Mouse (Mus musculus): Measurements from ENCODE around the gene Vmn1r196. TPM values are rescaled to one million over a fixed set of nuclear protein-coding genes. Genes with fewer than 3 reads are reported as not detected.
"Not testable (repeated sequence)": the region's sequence is repeated elsewhere in the genome, so short reads cannot be mapped to it uniquely, and the experiment has no call there.

Vmn1r196 gene
- polyA plus RNA-seq (2015; fragmentation: Nextera tagmentation; extraction: Ambion mirVana) = not detected in 2 replicates

DNA sequence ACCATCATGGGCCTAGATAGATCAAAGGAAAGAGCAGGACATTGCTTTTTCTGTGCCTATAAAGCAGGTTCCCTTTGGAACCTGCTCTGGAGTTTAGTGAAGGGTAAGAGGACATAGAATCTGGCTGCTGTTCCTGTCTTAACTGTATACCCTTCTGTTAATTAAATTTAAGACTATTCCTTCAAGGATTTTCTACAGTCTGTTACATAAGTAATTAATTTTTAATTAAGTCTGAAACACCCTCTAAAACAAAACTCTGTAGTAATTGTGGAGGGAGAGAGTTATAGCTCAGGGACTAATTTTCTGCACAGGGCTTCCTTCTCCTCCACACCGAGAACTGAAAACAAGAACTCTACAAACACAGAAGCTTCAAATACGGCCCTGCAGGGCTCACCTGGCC, at the start of gene Vmn1r196:
Gene Vmn1r196 (plus strand): TSS at position 301 of the 400 bp plus-strand sequence.
- no peak within 1 kb of the TSS for H3K27ac ChIP-seq
- no peaks in the 10 kb centered on the region for H3K27me3 ChIP-seq (replicated peaks)
- H3K4me2 ChIP-seq = no peak within 1 kb of the TSS
- no peak within 1 kb of the TSS for H3K4me3 ChIP-seq
- no peak within 1 kb of the TSS for H3K9ac ChIP-seq
- H3K36me3 ChIP-seq (replicated peaks) = no peaks in the 10 kb centered on the region
- ATAC-seq (replicated peaks) = no peak
- H3K9me3 ChIP-seq = no peaks in the 10 kb centered on the region
- H3K4me1 ChIP-seq = no peaks in the 10 kb centered on the region
- whole genome bisulfite sequencing = 90% methylated on average over 2 of the region's 2 CpGs

DNA sequence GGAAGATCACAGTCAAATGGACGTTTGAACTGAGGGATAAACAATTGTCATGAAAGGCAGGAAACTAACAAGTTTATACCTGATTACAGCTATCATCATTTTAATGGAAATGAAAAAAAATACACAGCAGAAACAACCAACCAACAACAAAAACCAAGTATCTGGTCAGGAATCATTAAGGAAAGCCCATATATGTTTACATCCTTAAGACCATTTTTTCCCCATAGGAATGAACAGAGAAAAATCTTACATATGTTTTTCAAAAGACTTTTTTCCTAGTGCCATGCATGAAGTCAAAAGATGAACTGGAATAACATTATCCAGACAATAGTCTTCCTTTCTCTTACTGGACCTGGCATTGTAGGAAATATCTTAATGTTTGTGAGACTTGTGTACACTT, 45.8 kb upstream of the Vmn1r196 start, which contains the start of gene Vmn1r194:
Gene Vmn1r194 (plus strand): TSS at position 301 of the 400 bp plus-strand sequence.
- no peak for ATAC-seq (replicated peaks)
- no peak within 1 kb of the TSS for H3K4me3 ChIP-seq
- H3K9ac ChIP-seq = no peak within 1 kb of the TSS
- H3K4me1 ChIP-seq = no peaks in the 10 kb centered on the region
- H3K9me3 ChIP-seq = no peaks in the 10 kb centered on the region
- no peak within 1 kb of the TSS for H3K4me2 ChIP-seq
- WGBS = 67% methylated on average over 1 of the region's 1 CpGs
- no peak within 1 kb of the TSS for H3K27ac ChIP-seq
- H3K27me3 ChIP-seq (replicated peaks) = no peaks in the 10 kb centered on the region
- H3K36me3 ChIP-seq (replicated peaks) = no peaks in the 10 kb centered on the region

DNA sequence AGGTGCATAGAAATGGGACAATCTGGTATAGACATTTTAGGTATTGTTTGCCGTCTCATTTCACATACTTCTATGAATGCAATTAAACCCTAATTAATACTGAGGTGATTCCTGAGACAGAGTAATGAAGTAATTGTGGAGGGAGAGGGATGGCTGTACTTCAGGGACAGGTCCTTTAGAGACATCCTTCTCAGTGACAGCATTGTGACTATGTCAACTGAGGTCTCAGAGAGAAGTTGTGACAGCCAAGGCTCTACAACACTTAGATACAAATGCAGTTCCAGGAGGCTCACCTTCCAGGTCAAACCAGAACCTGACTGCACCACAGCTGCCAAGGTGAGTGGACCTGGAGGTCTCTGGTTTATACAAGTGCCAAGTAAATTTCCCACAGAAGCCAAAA, 19.5 kb upstream of the Vmn1r196 start, which contains the start of gene Vmn1r195:
Gene Vmn1r195 (plus strand): TSS at position 301 of the 400 bp plus-strand sequence.
- H3K4me3 ChIP-seq; H3K4me1 ChIP-seq; H3K9me3 ChIP-seq; H3K9ac ChIP-seq; H3K27ac ChIP-seq; ATAC-seq (replicated peaks); H3K27me3 ChIP-seq (replicated peaks); H3K4me2 ChIP-seq; H3K36me3 ChIP-seq (replicated peaks): not testable (repeated sequence)
- WGBS = 90% methylated on average over 1 of the region's 1 CpGs

DNA sequence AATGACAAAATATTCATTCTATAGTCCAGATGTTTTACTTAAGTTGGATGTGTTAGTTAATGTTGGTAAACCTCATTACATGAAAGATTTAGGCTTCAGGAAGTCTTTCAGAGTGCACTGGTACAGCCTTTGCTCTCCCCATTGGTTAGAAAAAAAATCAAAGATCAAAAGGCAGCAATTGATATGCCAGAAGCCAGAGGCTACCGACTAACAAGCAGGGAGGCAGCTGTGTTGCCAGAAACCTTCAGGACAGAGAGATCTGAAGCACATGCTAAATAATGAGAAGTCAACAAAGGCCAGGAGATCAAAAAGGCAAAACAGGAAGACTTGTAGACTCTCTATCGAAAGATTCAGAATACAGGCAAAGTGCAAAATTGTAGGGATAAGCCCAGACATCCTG, 18.0 kb upstream of the Vmn1r196 start:
- 39% methylated on average over 2 of the region's 2 CpGs for WGBS
- Histone ChIP-seq H3K9ac (no peak overlapping the region), H3K27me3 (replicated peaks) (no peaks in the 10 kb centered on the region), H3K4me1 (no peaks in the 10 kb centered on the region), H3K27ac (no peak overlapping the region), H3K36me3 (replicated peaks) (no peaks in the 10 kb centered on the region), H3K9me3 (no peaks in the 10 kb centered on the region), H3K4me2 (no peak overlapping the region), H3K4me3 (no peak overlapping the region)
- ATAC-seq (replicated peaks) = peak; percentile 91

- Histone ChIP-seq H3K4me1 (no peaks in the 10 kb centered on the region), H3K36me3 (replicated peaks) (no peaks in the 10 kb centered on the region), H3K9me3 (no peaks in the 10 kb centered on the region), H3K4me3 (no peak overlapping the region), H3K9ac (no peak overlapping the region), H3K4me2 (no peak overlapping the region), H3K27me3 (replicated peaks) (no peaks in the 10 kb centered on the region), H3K27ac (no peak overlapping the region)
- WGBS = 83% methylated on average over 2 of the region's 2 CpGs
- no peak; the same call in 1 of the 2 replicates for ATAC-seq (replicated peaks)
These were observed 5.1 kb upstream of the Vmn1r196 start for GRCm38 (mm10) chr13:22284578-22284977.

- H3K27me3 ChIP-seq (replicated peaks); ATAC-seq (replicated peaks); H3K9ac ChIP-seq; H3K4me3 ChIP-seq; H3K9me3 ChIP-seq; H3K27ac ChIP-seq; H3K4me1 ChIP-seq; H3K36me3 ChIP-seq (replicated peaks); H3K4me2 ChIP-seq: not testable (repeated sequence)
- WGBS = 92% methylated on average over 5 of the region's 5 CpGs
These were observed 18.4 kb downstream of the Vmn1r196 start for GRCm38 (mm10) chr13:22308075-22308474.

DNA sequence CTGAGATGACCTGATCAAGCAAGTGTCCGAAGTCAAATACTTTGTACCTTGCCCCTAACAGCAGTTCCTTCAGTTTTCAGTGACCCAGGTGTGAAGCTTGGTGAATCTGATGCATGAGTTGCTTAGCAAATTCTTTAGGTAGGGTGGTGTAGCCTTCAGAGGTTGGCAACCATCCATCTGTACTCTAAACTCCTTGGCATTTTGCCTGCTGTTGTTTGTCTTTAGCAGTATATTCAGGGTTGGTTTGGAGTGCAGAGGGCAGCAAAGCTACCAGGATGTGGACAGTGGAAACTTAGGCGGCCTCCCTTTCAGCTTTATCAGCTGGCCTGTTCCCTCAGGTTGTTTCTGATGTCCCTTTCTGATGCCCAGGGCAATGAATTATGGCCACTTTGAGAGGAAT, 25.6 kb downstream of the Vmn1r196 start:
- H3K4me2 ChIP-seq = no peak overlapping the region
- H3K36me3 ChIP-seq (replicated peaks) = no peaks in the 10 kb centered on the region
- no peak for ATAC-seq (replicated peaks)
- H3K9me3 ChIP-seq = no peaks in the 10 kb centered on the region
- 71% methylated on average over 2 of the region's 2 CpGs for WGBS
- H3K9ac ChIP-seq = no peak overlapping the region
- H3K27me3 ChIP-seq (replicated peaks) = no peaks in the 10 kb centered on the region
- no peak overlapping the region for H3K27ac ChIP-seq
- no peaks in the 10 kb centered on the region for H3K4me1 ChIP-seq
- H3K4me3 ChIP-seq = no peak overlapping the region

DNA sequence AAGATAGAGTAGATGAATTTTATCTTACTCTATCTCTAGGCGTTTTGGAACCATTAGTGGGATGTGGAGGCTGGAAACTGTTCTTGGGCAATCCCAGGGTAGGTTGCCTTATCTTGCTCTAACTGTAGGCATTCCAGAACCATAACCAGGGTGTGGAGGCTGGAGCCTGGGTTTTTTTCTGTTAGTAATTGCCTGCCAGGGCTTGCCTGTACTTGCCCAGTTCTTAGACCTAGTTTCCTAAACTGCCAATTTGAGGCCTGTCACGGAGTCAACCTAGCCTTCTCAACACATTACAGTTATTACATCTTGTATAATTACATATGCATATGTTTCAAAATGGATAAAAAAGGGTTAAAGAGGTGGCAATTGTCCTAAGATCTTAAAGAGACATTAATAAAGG, 27.6 kb downstream of the Vmn1r196 start:
- Histone ChIP-seq H3K27ac (no peak overlapping the region), H3K36me3 (replicated peaks) (no peaks in the 10 kb centered on the region), H3K9ac (no peak overlapping the region), H3K9me3 (no peaks in the 10 kb centered on the region), H3K4me1 (no peaks in the 10 kb centered on the region), H3K4me2 (no peak overlapping the region), H3K27me3 (replicated peaks) (no peaks in the 10 kb centered on the region), H3K4me3 (no peak overlapping the region)
- no peak for ATAC-seq (replicated peaks)
- 83% methylated on average over 2 of the region's 2 CpGs for WGBS

DNA sequence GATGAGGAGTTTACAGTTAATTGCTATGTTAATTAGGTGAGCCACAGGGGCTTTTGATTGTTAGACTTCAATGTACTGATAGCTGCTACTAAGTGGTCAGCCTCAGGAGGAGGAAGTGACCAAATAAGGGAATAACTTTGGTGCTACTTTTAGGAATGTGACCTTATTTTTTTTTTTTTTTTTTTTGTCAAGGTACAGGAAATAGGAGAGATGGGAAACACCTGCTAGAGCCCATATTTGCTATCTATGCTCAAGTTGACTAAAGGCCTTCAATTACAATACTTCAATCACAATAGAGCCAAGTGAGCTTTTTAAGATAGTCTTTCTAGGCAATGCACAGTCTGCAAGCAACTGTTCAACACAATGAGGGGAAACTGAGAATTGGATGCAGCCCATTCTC, 30.4 kb downstream of the Vmn1r196 start:
- no peak overlapping the region for H3K4me3 ChIP-seq

GRCm38 (mm10) chr13:22324289-22324688, 34.6 kb downstream of the Vmn1r196 start, which contains the start of gene Vmn1r197:
Vmn1r197 (plus strand) TSS chr13:22324589.
- Histone ChIP-seq H3K36me3 (replicated peaks) (no peaks in the 10 kb centered on the region), H3K9me3 (no peaks in the 10 kb centered on the region), H3K4me1 (no peaks in the 10 kb centered on the region), H3K27ac (no peak within 1 kb of the TSS), H3K9ac (no peak within 1 kb of the TSS), H3K27me3 (replicated peaks) (no peaks in the 10 kb centered on the region), H3K4me3 (no peak within 1 kb of the TSS), H3K4me2 (no peak within 1 kb of the TSS)
- no peak for ATAC-seq (replicated peaks)

More for the DNA sequence above, 30.4 kb downstream of the Vmn1r196 start:
- ATAC-seq (replicated peaks) = no peak
- Histone ChIP-seq H3K27ac (no peak overlapping the region), H3K4me2 (no peak overlapping the region), H3K9me3 (no peaks in the 10 kb centered on the region), H3K4me1 (no peaks in the 10 kb centered on the region), H3K36me3 (replicated peaks) (no peaks in the 10 kb centered on the region), H3K27me3 (replicated peaks) (no peaks in the 10 kb centered on the region), H3K9ac (no peak overlapping the region)

DNA sequence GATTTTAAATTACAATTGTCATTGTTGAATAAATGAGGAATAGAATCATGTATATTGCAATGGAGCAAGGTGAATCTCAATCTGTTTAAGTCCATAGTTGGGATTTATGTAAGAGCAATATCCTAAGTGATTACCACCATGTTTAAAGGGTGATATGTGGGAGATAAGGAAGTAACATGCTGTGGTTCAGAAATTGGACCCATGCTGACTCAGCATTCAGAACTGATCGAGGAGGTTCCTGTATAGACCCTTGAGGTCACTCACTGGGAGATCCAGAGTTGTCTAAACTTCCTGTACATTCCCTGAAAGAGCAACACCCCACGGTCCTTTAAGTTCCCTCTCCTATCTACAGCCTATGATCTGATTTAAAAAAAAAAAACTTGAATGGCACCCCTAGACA, 43.5 kb downstream of the Vmn1r196 start:
- H3K27ac ChIP-seq = no peak overlapping the region
- H3K4me2 ChIP-seq = no peak overlapping the region
- ATAC-seq (replicated peaks) = no peak
- no peak overlapping the region for H3K4me3 ChIP-seq
- no peaks in the 10 kb centered on the region for H3K27me3 ChIP-seq (replicated peaks)
- H3K4me1 ChIP-seq = no peaks in the 10 kb centered on the region
- H3K9me3 ChIP-seq = no peaks in the 10 kb centered on the region
- no peaks in the 10 kb centered on the region for H3K36me3 ChIP-seq (replicated peaks)
- WGBS = 81% methylated on average over 2 of the region's 2 CpGs
- no peak overlapping the region for H3K9ac ChIP-seq

DNA sequence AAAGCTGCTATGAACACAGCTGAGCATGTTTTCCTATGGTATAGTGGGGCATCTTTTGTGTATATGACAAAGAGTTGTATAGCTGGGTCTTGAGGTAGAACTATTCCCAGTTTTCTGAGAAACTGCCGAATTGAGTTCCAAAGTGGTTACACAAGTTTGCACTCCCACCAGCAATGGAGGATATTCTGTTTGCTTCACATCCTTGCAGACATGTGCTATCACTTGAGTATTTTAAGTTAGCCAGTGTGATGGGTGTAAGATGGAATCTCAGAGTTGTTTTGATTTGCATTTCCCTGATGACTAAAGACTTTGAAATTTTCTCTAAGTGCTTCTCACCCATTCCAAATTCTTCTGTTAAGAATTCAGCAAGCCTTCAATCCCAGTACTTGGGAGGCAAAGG, 45.8 kb downstream of the Vmn1r196 start:
- no peaks in the 10 kb centered on the region for H3K4me1 ChIP-seq
- no peak overlapping the region for H3K4me3 ChIP-seq
- no peak overlapping the region for H3K9ac ChIP-seq
- no peak overlapping the region for H3K4me2 ChIP-seq
- H3K9me3 ChIP-seq = no peaks in the 10 kb centered on the region
- WGBS = 89% methylated on average over 1 of the region's 1 CpGs
- ATAC-seq (replicated peaks) = no peak
- H3K27me3 ChIP-seq (replicated peaks) = no peaks in the 10 kb centered on the region
- no peak overlapping the region for H3K27ac ChIP-seq
- no peaks in the 10 kb centered on the region for H3K36me3 ChIP-seq (replicated peaks)
